Mouse (Mus musculus): ENCODE data around the gene Gla. TPM values are rescaled to one million over a fixed set of nuclear protein-coding genes. Genes with fewer than 3 reads are reported as not detected.
A peak's percentile ranks its signal among the peaks of the same experiment; 100 is the strongest.
"Not testable (repeated sequence)": the region's sequence is repeated elsewhere in the genome, so short reads cannot be mapped to it uniquely, and the experiment has no call there.

The Gla gene
- polyA plus RNA-seq, 1 experiment from 2014 or later: 6.6 TPM

- Histone ChIP-seq H3K4me3 (peak overlapping the region; percentile 64; the same call in 1 of the 2 replicates), H3K36me3 (peaks cover 15% of the 10 kb centered on the region)
- not testable (repeated sequence) for H3K27ac ChIP-seq; H3K9me3 ChIP-seq; DNase-seq (ENCODE audit: low spot score); H3K4me1 ChIP-seq; H3K27me3 ChIP-seq (ENCODE audit: insufficient read depth, poor library complexity, severe bottlenecking)
- 89% methylated on average over 10 of the region's 10 CpGs for WGBS
Measured at GRCm38 (mm10) chrX:134539795-134540194, 61.1 kb downstream of the Gla start.

Other genes starting within 250 kb of the Gla start
- 0.55 and 0.83 TPM in 2 replicates for gene Drp2, start 196.6 kb downstream of the Gla start, polyA plus RNA-seq (2016; fragmentation: Nextera tagmentation; extraction: Ambion mirVana)
- gene Taf7l, start 124.6 kb downstream of the Gla start, polyA plus RNA-seq (2016; fragmentation: Nextera tagmentation; extraction: Ambion mirVana): 0.18 TPM in 1 of 2 replicates, not detected in the other
- gene Timm8a1, start 59.3 kb downstream of the Gla start, polyA plus RNA-seq (2016; fragmentation: Nextera tagmentation; extraction: Ambion mirVana): 99.7 and 120 TPM in 2 replicates
- gene Btk, start 17.6 kb downstream of the Gla start, polyA plus RNA-seq (2016; fragmentation: Nextera tagmentation; extraction: Ambion mirVana): 0.86 and 2.5 TPM in 2 replicates
- gene Rpl36a, start 15.5 kb downstream of the Gla start, polyA plus RNA-seq (2016; fragmentation: Nextera tagmentation; extraction: Ambion mirVana): 252 and 287 TPM in 2 replicates
- 142 and 149 TPM in 2 replicates for gene Hnrnph2, start 54 bp upstream of the Gla start, polyA plus RNA-seq (2016; fragmentation: Nextera tagmentation; extraction: Ambion mirVana)
- gene Armcx4, start 85.4 kb upstream of the Gla start, polyA plus RNA-seq (2016; fragmentation: Nextera tagmentation; extraction: Ambion mirVana): 3.4 and 4.3 TPM in 2 replicates
- gene Armcx1, start 116.8 kb upstream of the Gla start, polyA plus RNA-seq (2016; fragmentation: Nextera tagmentation; extraction: Ambion mirVana): 41.4 and 48.4 TPM in 2 replicates
- 15.5 and 18.2 TPM in 2 replicates for gene Armcx6, start 150.3 kb upstream of the Gla start, polyA plus RNA-seq (2016; fragmentation: Nextera tagmentation; extraction: Ambion mirVana)
- gene Armcx3, start 155.5 kb upstream of the Gla start, polyA plus RNA-seq (2016; fragmentation: Nextera tagmentation; extraction: Ambion mirVana): 70.7 and 82.5 TPM in 2 replicates
- 66.5 and 67.5 TPM in 2 replicates for gene Armcx2, start 208.1 kb upstream of the Gla start, polyA plus RNA-seq (2016; fragmentation: Nextera tagmentation; extraction: Ambion mirVana)